ENCODE assay signal across 9 mouse cellular contexts in genomic region chr1:40887673-40888072, GRCm38 (mm10).
DNase-seq lines count a peak whose midpoint lies in the region; ATAC-seq and TF ChIP-seq lines count a peak whose summit lies in the region.
"Had no signal": no experiment of that assay in that cellular context is flagged by ENCODE, and none has a peak within 500 bp of the region (broad histone marks: within the 10 kb centered on the region; RNA-seq: fewer than 3 reads in every experiment).

No protein-coding gene starts in this region.

- H3K4me1 ChIP-seq in lung, embryonic 15.5 days = no peaks in the 10 kb centered on the region
- no peaks in the 10 kb centered on the region for H3K4me1 ChIP-seq in lung, adult 2 months (ENCODE audit: control insufficient read depth, insufficient read depth, low read length)
- peaks cover 6% of the 10 kb centered on the region; the same call in 1 of the 2 replicates for H3K4me1 ChIP-seq in limb, embryonic 14.5 days (ENCODE audit: control insufficient read depth, insufficient read depth, low read length)
- H3K4me1 ChIP-seq: liver, embryonic 15.5 days had no signal

- no peak overlapping the region for H3K4me2 ChIP-seq in lung, embryonic 15.5 days
- H3K4me2 ChIP-seq in limb, embryonic 14.5 days (replicated peaks; ENCODE audit: low read depth, low read length, severe bottlenecking) = no peak overlapping the region
- H3K4me2 ChIP-seq: liver, embryonic 15.5 days had no signal

- H3K27ac ChIP-seq in lung, embryonic 15.5 days = no peak overlapping the region
- H3K27ac ChIP-seq in limb, embryonic 14.5 days (replicated peaks; ENCODE audit: low read depth, low read length) = no peak overlapping the region
- H3K27ac ChIP-seq: liver, embryonic 15.5 days had no signal

- WGBS in lung, embryonic 15.5 days = 31% methylated on average over 12 of the region's 12 CpGs
- WGBS in lung, adult 2 months = 38% methylated on average over 12 of the region's 12 CpGs
- WGBS in limb, embryonic 14.5 days = 39% methylated on average over 12 of the region's 12 CpGs

- H3K9ac ChIP-seq in lung, embryonic 15.5 days = no peak overlapping the region
- no peak overlapping the region for H3K9ac ChIP-seq in limb, embryonic 14.5 days (ENCODE audit: low read depth, low read length, severe bottlenecking)
- H3K9ac ChIP-seq: liver, embryonic 15.5 days had no signal

- TF ChIP-seq CTCF in lung, adult 2 months (IDR thresholded peaks at IDR 0.05; ENCODE audit: insufficient read depth, low read length) = no peak

- DNase-seq in lung, adult 2 months = no peak
- DNase-seq in cerebellum, postnatal 25 days = peak; percentile 37 to 68
- peak; percentile 62 to 77 for DNase-seq in frontal cortex, postnatal 25 days (ENCODE audit: low spot score in 2 of 2)
- peak; percentile 82 for DNase-seq in kidney, postnatal 10 days
- peak; percentile 70 for DNase-seq in limb, embryonic 14.5 days (ENCODE audit: low spot score)
- DNase-seq in retina, embryonic 14.5 days (ENCODE audit: low spot score) = peak; percentile 73

- no peaks in the 10 kb centered on the region for H3K36me3 ChIP-seq in lung, embryonic 15.5 days
- H3K36me3 ChIP-seq in limb, embryonic 14.5 days (ENCODE audit: control insufficient read depth, insufficient read depth, low read length) = no peaks in the 10 kb centered on the region
- H3K36me3 ChIP-seq: liver, embryonic 15.5 days had no signal

- no peaks in the 10 kb centered on the region for H3K27me3 ChIP-seq in lung, embryonic 15.5 days
- H3K27me3 ChIP-seq in limb, embryonic 14.5 days (ENCODE audit: control insufficient read depth, insufficient read depth, low read length) = no peaks in the 10 kb centered on the region
- H3K27me3 ChIP-seq: liver, embryonic 15.5 days had no signal

- 0 out of 2 replicates have a peak, but pooled peaks have one; percentile 31 for ATAC-seq in lung, embryonic 15.5 days (ENCODE audit: borderline replicate concordance, extremely low read depth, low FRiP score, low TSS enrichment)
- peak; percentile 63; the same call in 1 of the 2 replicates for ATAC-seq in limb, embryonic 14.5 days (ENCODE audit: low FRiP score, low read depth)
- ATAC-seq in activated CD4-positive, CD25-positive, alpha-beta regulatory T cell, adult 4 months = no peak

- H3K9me3 ChIP-seq in lung, embryonic 15.5 days = no peaks in the 10 kb centered on the region
- no peaks in the 10 kb centered on the region for H3K9me3 ChIP-seq in limb, embryonic 14.5 days (ENCODE audit: control insufficient read depth, low read length)
- H3K9me3 ChIP-seq: liver, embryonic 15.5 days had no signal

- no peak for TF ChIP-seq POLR2A in lung, adult 2 months (IDR thresholded peaks at IDR 0.05; ENCODE audit: borderline replicate concordance, extremely low read depth, low read depth, low read length)
- no peak for TF ChIP-seq POLR2A in limb, embryonic 14.5 days (IDR thresholded peaks at IDR 0.05; ENCODE audit: borderline replicate concordance, extremely low read depth, insufficient read depth, insufficient read length)

- no peak overlapping the region for H3K4me3 ChIP-seq in lung, embryonic 15.5 days
- H3K4me3 ChIP-seq in lung, adult 2 months (replicated peaks; ENCODE audit: extremely low read depth, low read depth, low read length) = no peak overlapping the region
- no peak overlapping the region for H3K4me3 ChIP-seq in limb, embryonic 14.5 days (replicated peaks; ENCODE audit: low read length)
- H3K4me3 ChIP-seq: liver, embryonic 15.5 days had no signal
